Mouse (Mus musculus) E14TG2a.4 (cell line): ENCODE results near the gene Sycn.
"Not testable (repeated sequence)": the region's sequence is repeated elsewhere in the genome, so short reads cannot be mapped to it uniquely, and the experiment has no call there.

ENCODE experiments used
- H3K27me3 ChIP-seq: 2 replicates; pipeline ENCODE4 v1.6.1; 2014; ENCODE audit warnings: low read length, control low read depth; ENCODE audit not compliant: insufficient read depth
- H3K36me3 ChIP-seq: 2 replicates; pipeline ENCODE4 v1.6.1; 2014; ENCODE audit warnings: low read length, control low read depth; ENCODE audit not compliant: insufficient read depth
- H3K4me1 ChIP-seq: replicated peaks from 2 replicates; pipeline ENCODE4 v1.6.1; 2014; ENCODE audit warnings: low read depth, low read length, control low read depth
- H3K4me3 ChIP-seq: replicated peaks from 2 replicates; pipeline ENCODE4 v1.5.1; 2014; ENCODE audit warnings: mild to moderate bottlenecking, low read length
- H3K9me3 ChIP-seq: 2 replicates; pipeline ENCODE4 v1.6.1; 2014; ENCODE audit warnings: low read length, control low read depth
- CTCF ChIP-seq: conservative IDR thresholded peaks from 2 replicates; pipeline ENCODE4 v1.5.1; 2014; ENCODE audit warnings: low read length
- NANOG ChIP-seq: IDR thresholded peaks from 2 replicates; pipeline ENCODE4 v1.6.1; 2014; ENCODE audit warnings: borderline replicate concordance, low read length, mixed read lengths
- POU5F1 ChIP-seq: IDR thresholded peaks from 2 replicates; pipeline ENCODE4 v1.6.1; 2014; ENCODE audit warnings: low read length, borderline replicate concordance

The Sycn gene

DNA sequence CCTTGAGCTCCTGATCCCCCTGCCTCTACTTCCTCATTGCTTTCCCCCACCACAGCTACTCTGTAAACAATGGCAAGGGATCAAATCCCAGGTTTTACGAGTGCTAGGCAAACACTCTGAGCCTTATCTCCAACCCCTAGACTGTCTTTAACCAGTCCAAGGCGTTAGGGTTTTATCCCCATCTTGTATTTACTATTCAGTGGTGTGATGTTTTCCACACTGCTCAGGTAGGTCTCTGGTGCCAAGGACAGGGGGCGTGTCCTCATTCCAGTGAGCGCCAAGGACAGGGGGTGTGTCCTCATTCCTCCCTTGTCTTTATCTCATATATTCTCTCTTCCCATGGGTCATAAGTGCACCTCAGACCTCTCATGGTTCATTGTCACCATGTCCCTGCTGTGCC is at the start of gene Sycn:
Gene Sycn (plus strand): TSS at position 360 of the 400 bp plus-strand sequence.
- Histone ChIP-seq H3K27me3 (peaks cover 24% of the 10 kb centered on the region), H3K36me3 (no peaks in the 10 kb centered on the region), H3K4me3 (no peak within 1 kb of the TSS), H3K9me3 (peaks cover 3% of the 10 kb centered on the region; the same call in 1 of the 2 replicates), H3K4me1 (peaks cover 31% of the 10 kb centered on the region)
- TF ChIP-seq CTCF (no peak), POU5F1 (no peak), NANOG (no peak)

DNA sequence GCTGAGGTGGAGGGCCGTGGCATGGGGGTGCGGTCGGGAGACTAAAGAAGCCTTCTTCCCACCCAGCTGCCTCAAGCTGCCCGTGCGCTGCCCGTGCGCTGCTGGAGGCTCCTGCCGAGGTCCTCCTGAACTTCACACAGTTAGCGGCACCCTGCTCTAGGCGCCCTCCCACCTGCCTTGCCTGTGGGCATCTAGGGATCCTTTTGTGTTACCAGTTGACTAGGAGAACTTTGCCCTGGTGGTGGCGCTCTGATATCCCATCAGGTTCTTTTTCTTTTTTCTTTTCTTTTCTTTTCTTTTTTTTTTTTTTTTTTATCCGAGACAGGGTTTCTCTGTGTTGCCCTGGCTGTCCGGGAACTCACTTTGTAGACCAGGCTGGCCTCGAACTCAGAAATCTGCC is 49.8 kb upstream of the Sycn start:
- Histone ChIP-seq H3K4me1 (peaks cover 58% of the 10 kb centered on the region), H3K4me3 (peak overlapping the region; percentile 78), H3K27me3 (no peaks in the 10 kb centered on the region), H3K36me3 (no peaks in the 10 kb centered on the region), H3K9me3 (no peaks in the 10 kb centered on the region)
- TF ChIP-seq POU5F1: no peak
- TF ChIP-seq CTCF: no peak

DNA sequence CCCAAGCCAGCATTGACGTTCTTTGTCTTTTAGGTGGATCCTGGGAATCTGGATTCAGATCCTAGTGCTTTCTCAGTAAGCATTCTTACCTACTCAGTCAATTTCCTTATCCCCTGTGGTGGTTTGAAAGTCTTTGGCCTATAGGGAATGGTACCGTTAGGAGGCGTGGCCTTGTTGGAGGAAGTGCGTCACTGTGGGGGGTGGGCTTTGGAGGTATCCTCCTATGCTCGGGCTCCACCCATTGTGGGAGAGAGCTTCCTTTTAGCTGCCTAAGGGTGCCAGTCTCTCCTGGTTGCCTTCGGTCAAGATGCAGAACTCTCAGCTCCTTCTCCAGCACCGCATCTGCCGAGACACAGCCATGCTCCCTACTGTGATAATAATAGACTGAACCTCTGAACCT is 48.4 kb upstream of the Sycn start:
- no peaks in the 10 kb centered on the region for H3K27me3 ChIP-seq
- H3K9me3 ChIP-seq: no peaks in the 10 kb centered on the region
- H3K36me3 ChIP-seq: no peaks in the 10 kb centered on the region
- peaks cover 70% of the 10 kb centered on the region for H3K4me1 ChIP-seq
- peak overlapping the region; percentile 57 for H3K4me3 ChIP-seq
- no peak for TF ChIP-seq NANOG
- TF ChIP-seq CTCF: no peak
- TF ChIP-seq POU5F1: no peak

DNA sequence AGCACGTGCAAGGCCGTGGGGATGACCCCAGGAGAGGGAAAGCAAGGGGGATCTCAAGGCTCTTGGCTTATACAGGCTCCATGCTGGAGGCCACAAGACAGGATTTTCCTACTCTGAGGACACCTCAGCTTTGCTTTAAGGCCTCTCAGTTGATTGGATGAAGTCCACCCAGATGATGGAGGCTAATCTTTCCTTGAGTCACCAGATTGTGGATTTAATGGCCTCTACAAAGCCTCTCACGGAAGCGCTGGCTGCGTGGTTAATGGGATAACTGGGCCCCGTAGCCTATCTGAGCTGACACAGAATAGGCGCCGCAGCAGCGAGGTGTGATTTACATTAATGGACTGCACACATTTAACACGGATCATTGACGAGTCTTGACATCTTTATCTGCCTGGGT is 45.3 kb upstream of the Sycn start:
- Histone ChIP-seq H3K9me3 (no peaks in the 10 kb centered on the region), H3K27me3 (no peaks in the 10 kb centered on the region), H3K4me3 (no peak overlapping the region), H3K4me1 (peaks cover 43% of the 10 kb centered on the region), H3K36me3 (no peaks in the 10 kb centered on the region)
- no peak for TF ChIP-seq NANOG
- TF ChIP-seq CTCF: no peak
- no peak for TF ChIP-seq POU5F1

DNA sequence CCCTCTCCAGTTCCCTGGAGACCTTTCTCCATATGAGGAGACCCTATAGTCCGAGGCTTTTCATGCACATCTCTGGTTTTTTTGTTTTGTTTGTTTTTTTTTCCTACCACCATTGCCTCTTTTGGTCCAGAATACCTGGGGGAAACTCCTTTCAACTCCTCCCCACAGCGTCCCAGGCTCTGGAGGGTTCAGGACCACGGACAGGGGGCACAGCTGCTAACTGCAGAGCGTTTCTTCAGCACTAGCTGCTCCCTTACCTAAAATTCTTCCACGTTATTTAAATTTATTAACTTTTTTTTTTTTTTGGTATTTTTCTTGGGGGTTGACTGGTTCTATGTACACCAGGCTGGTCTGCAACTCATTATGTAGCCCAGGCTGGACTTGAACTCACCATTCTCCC is 35.1 kb upstream of the Sycn start:
- Histone ChIP-seq H3K36me3 (no peaks in the 10 kb centered on the region), H3K27me3 (0 out of 2 replicates have a peak, but pooled peaks cover 6% of the 10 kb centered on the region), H3K4me3 (no peak overlapping the region), H3K9me3 (peaks cover 7% of the 10 kb centered on the region), H3K4me1 (no peaks in the 10 kb centered on the region)
- TF ChIP-seq POU5F1: no peak

DNA sequence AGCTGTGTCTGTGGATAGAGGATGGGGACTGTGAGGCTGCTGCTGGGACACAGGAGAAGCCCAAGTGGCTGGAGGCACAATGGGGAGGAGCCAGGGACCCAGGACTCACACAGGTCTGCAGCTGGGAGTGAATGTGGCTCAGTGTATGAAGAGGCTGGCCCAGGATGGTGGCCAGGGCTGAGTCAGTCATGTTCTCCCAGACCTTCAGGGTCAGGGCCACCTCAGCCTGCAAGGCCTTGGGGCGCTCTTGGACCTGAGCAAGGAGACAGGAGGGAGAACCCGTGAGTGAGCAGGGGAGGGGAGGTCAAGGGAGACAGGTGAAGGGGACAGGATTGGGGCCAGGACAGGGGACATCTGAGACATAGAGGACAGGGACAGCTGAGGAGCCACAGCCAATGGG is 31.6 kb upstream of the Sycn start:
- not testable (repeated sequence) for H3K9me3 ChIP-seq, H3K27me3 ChIP-seq, H3K4me1 ChIP-seq, H3K36me3 ChIP-seq, H3K4me3 ChIP-seq

DNA sequence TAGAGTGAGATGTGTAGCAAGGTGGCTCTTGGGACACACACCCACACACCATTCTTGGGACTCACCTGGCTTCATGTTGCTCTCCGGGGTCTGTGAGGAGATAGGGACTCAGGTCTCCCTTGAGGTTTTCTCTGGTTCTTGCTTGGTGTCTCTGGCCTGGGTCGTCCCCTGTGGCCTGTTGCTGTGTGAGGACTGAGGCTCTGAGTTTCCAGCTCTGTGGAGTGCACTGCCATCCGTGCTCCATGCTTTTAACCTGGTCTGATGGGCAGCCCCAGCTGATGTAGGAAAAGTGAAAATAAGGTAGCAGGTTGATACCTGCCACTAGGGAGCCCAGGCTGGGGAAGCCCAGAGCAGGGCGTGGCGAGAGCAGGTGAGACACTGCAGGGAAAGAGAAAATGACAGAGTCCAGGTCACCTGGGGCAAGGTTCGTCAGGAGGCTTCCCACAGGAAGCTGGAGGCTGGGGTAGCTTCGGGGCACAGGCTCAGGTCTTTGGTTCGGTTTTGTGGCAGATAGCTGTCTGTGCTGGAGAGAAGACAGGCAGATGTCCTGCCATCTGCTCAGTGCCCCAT is 30.2 kb upstream of the Sycn start, which contains the start of gene Ifnl2:
Gene Ifnl2 (minus strand): TSS at position 51 of the 570 bp plus-strand sequence.
- H3K4me3 ChIP-seq, H3K27me3 ChIP-seq, H3K36me3 ChIP-seq, H3K9me3 ChIP-seq, H3K4me1 ChIP-seq: not testable (repeated sequence)

DNA sequence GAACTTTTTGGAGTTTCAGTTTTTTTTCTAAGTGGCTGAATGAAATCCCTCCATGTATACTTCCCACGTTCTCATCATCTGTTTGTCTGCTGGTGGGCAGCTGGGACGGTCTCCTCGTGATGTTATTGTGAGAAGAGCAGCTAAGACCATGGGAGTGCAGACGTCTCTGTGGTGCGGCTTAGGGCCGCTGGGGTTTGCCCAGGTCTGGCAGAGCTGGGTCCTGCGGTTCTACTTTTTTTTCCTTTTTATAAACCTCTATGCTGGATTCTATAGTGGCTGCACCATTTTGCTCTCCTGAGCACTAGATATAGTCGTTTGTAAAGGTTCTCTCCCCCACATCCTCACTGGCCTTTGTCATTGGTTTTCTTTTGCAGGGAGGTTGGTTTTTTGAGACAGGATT is 29.2 kb upstream of the Sycn start:
- no peaks in the 10 kb centered on the region for H3K36me3 ChIP-seq
- no peak overlapping the region for H3K4me3 ChIP-seq
- H3K9me3 ChIP-seq: peaks cover 7% of the 10 kb centered on the region; the same call in 1 of the 2 replicates
- TF ChIP-seq POU5F1: no peak
- TF ChIP-seq CTCF: no peak
- 0 out of 2 replicates have a peak, but pooled peaks cover 1% of the 10 kb centered on the region for H3K27me3 ChIP-seq
- peaks cover 7% of the 10 kb centered on the region; the same call in 1 of the 2 replicates for H3K4me1 ChIP-seq

DNA sequence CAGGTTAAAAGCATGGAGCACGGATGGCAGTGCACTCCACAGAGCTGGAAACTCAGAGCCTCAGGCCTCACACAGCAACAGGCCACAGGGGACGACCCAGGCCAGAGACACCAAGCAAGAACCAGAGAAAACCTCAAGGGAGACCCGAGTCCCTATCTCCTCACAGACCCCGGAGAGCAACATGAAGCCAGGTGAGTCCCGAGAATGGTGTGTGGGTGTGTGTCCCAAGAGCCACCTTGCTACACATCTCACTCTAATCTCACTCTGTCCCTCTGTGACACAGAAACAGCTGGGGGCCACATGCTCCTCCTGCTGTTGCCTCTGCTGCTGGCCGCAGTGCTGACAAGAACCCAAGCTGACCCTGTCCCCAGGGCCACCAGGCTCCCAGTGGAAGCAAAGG is 18.1 kb upstream of the Sycn start, which contains the start of gene Ifnl3:
Gene Ifnl3 (plus strand): TSS at position 301 of the 400 bp plus-strand sequence.
- H3K36me3 ChIP-seq, H3K4me3 ChIP-seq: not testable (repeated sequence)

DNA sequence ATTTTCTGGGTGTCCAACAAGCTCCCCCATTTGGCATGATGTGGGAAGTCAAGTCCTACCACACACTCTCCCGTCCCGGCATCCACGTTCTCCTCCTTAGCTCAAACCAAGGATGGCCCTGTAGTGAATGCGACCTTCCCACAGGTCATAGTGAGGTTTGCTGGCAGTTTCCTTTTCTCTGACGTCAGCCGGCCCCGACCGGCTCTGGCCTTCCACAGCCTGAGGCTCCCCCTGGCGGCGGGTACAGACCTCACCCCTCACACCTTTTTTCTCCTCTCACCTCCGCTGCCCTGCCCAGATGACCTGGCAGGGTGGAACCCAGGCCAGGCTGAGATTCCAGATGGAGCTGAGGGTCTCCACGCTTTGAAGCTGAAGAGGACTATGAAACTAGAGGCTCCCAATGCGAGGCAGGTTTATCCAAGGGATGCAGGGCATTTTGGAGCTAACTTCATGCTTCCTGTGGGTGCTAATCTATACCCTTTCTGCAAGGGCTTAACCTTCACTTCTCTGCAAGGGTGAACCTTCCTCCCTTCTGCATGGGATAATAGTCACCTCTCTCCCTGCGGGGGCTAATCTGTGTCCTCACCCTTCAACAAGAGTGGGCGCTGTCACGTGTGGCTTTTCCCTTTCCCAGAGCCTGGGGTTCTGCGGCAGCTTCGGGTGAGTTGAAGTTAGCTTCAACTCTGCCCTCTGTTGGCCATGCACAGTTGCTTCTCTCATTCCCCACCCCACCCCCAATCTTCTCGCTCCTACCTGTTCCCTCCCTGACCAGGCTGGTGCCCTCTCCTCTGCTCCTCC is 12.6 kb upstream of the Sycn start:
- H3K27me3 ChIP-seq: no peaks in the 10 kb centered on the region
- peak; percentile 68 for TF ChIP-seq CTCF
- no peak for TF ChIP-seq NANOG
- TF ChIP-seq POU5F1: no peak

More for the DNA sequence above, 18.1 kb upstream of the Sycn start, which contains the start of gene Ifnl3:
- H3K4me1 ChIP-seq: peaks cover 15% of the 10 kb centered on the region
- not testable (repeated sequence) for H3K9me3 ChIP-seq, H3K27me3 ChIP-seq

More for the DNA sequence above, 12.6 kb upstream of the Sycn start:
- Histone ChIP-seq H3K36me3 (no peaks in the 10 kb centered on the region), H3K9me3 (no peaks in the 10 kb centered on the region), H3K4me3 (0 out of 2 replicates have a peak overlapping the region, but pooled peaks have one; percentile 8), H3K4me1 (peaks cover 21% of the 10 kb centered on the region)
